Mouse (Mus musculus) CH12.LX (cell line): ENCODE results near the gene Sigirr.

Experiments used
- CHD1 ChIP-seq: IDR thresholded peaks from 2 replicates; pipeline ENCODE4 v1.6.1; 2012; ENCODE audit warnings: low read depth, low read length, improper control_type of control experiment, inconsistent platforms
- CHD2 ChIP-seq: IDR thresholded peaks from 2 replicates; pipeline ENCODE4 v1.6.1; 2011; ENCODE audit warnings: low read length, improper control_type of control experiment
- CTCF ChIP-seq, 2 experiments: IDR thresholded peaks in 1 of 2; conservative IDR thresholded peaks in 1 of 2; 2 replicates each; pipeline ENCODE4 v1.5.1; 2011 to 2012; ENCODE audit warnings: low read depth in 2 of 2, low read length in 2 of 2, improper control_type of control experiment in 1 of 2, inconsistent platforms in 1 of 2, mild to moderate bottlenecking in 1 of 2, moderate library complexity in 1 of 2
- ELF1 ChIP-seq: IDR thresholded peaks from 2 replicates; pipeline ENCODE4 v1.6.1; 2014; ENCODE audit warnings: low read depth, mild to moderate bottlenecking, inconsistent platforms, low read length, improper control_type of control experiment
- EP300 ChIP-seq: IDR thresholded peaks from 2 replicates; pipeline ENCODE4 v1.6.1; 2011; ENCODE audit warnings: low read length, improper control_type of control experiment
- GABPA ChIP-seq: IDR thresholded peaks from 2 replicates; pipeline ENCODE4 v1.6.1; 2012; ENCODE audit warnings: low read depth, low read length, improper control_type of control experiment, inconsistent platforms; ENCODE audit not compliant: insufficient replicate concordance
- MAX ChIP-seq: IDR thresholded peaks from 2 replicates; pipeline ENCODE4 v1.6.1; 2011; ENCODE audit warnings: low read length, improper control_type of control experiment
- NRF1 ChIP-seq: IDR thresholded peaks from 2 replicates; pipeline ENCODE4 v1.6.1; 2014; ENCODE audit warnings: low read depth, mild to moderate bottlenecking, inconsistent platforms, low read length, improper control_type of control experiment, moderate library complexity
- POLR2A ChIP-seq: IDR thresholded peaks from 2 replicates; pipeline ENCODE4 v1.6.1; 2011; ENCODE audit warnings: low read depth, mild to moderate bottlenecking, improper control_type of control experiment, low read length
- USF1 ChIP-seq: IDR thresholded peaks from 2 replicates; pipeline ENCODE4 v1.6.1; 2014; ENCODE audit warnings: low read depth, mild to moderate bottlenecking, inconsistent platforms, low read length, improper control_type of control experiment
- ZC3H11A ChIP-seq: IDR thresholded peaks from 2 replicates; pipeline ENCODE4 v1.6.1; 2012; ENCODE audit warnings: low read depth, mild to moderate bottlenecking, inconsistent platforms, low read length, improper control_type of control experiment
- ZKSCAN1 ChIP-seq: IDR thresholded peaks from 2 replicates; pipeline ENCODE4 v1.6.1; 2012; ENCODE audit warnings: low read depth, inconsistent platforms, low read length, improper control_type of control experiment, borderline replicate concordance

DNA sequence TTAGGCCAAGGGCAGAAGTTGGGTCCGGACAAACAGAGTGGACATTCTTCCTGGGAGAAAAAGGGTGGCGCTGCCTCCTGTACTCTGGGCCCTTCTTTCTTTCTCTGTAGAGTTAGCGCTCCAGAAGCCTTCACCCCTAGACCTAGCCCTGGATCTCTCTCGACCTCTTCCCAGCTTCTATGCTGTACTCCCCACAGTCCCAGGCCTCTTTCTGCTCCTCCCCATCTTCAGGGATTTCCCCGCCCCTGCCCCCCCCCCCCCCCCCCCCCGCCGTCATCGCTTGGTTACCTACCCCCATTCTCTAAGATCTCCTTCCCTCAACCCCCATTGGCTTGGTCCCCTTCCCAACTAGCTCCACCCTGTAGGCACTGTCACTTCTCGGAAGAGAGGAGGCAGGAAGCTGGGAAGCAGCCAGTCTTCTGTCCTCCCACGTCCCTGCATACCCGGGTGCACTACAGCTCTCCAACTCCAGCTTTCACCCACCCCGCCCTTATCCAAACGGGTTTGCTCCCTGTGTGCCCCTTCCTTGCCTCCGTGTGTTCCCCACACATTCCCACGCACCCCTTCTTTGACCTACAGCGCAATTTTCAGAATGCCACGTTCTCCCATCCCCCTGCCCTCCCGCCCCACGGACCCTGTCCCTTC is 52.7 kb downstream of the Sigirr start:
- TF ChIP-seq NRF1 (no peak), CTCF (conservative IDR thresholded peaks at IDR 0.05 in 1 of 2, IDR thresholded peaks at IDR 0.05 in 1 of 2; ENCODE audit: low read depth in 2 of 2, low read length in 2 of 2) (no peak), MAX (no peak), ELF1 (no peak), EP300 (no peak), ZC3H11A (no peak), CHD2 (peak; percentile 30; the same call in 1 of the 2 replicates), CHD1 (no peak), POLR2A (no peak), USF1 (no peak), GABPA (no peak), ZKSCAN1 (no peak)
